Mouse (Mus musculus) v-Abl transformed pro-B cells (cell line): ENCODE data around the gene Tnfaip8l2.

ENCODE experiments used
- in situ Hi-C, 2 experiments: fragments of 400-800 bp; cut with MboI; formaldehyde crosslinking; loops; one replicate each; pipeline ENCODE4 v1.15.1; 2025; ENCODE audit not compliant: unreplicated experiment in 2 of 2

Gene Tnfaip8l2

DNA sequence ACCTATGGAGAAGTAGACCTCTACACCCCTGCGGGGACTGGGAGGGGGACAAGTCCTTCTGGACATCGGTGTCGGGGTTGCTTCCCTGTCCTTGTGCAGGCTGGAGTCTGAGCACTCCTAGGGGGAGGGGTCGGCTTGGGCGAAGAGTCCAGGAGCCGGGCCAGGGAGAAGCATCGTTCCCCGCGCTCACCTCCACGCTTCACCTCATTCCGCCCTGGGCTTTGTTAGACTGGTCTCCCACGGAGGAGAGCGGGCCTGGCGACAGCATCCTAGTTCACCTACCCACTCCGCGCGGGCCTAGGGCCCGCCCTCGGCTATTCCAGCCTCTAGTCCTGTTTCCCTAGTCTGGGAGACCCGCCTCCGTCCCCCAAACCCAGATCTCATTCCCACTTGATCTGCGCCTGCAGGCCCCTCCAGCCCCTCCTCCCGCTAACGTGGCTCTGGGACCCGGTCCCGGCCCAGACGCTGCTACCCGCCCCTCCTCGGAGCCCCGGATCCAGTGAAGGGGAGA is 18.9 kb upstream of the Tnfaip8l2 start:
- in situ Hi-C loops = no loop called here

DNA sequence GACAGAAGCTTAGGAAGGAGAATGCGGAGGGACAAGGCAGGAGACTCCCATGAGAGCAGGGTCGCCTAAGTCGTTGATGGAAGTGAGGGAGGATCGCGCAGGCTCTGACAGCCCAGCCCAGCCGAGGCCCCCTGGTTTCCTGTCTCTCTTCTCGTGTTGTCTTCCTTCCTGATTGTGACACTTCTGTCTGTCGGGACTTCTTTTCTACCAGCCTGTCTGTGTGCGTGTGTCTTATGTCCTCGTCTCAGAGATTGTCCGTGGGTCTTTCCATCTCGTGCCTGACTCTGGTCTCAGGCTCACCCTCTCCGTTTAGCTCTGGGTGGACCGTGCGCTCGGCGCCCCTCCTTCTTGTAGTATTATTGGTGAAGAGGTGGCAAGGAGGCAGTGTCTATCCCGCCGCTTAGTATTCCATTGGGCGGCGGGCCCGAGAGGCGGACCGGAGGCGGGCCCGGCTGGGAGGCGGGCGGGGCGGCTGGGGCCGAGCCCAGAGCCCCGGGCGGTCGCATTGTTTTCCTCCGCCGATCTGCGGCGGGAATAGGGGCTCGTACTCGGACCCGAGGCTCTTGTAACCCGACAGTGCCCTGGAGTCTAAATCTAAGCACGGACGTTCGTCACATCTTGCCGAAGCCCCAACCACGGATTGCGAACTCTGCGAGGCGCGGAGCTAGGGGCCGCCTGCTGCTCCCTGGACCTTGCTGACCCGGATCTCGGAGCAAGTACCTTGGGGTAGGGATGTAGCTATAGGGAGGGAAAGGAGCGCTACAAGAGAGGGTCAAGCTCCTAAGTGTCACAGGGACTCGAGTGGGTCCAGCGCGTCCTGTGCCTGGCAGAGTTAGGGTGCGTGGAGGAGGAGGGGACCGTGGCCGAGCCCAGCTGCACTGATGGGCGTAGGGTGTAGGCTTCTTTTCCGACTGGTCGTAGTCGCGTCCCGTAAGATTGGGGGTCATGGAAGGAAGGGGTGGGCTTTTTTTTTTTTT is 18.1 kb upstream of the Tnfaip8l2 start, which contains the start of gene Sema6c:
Gene Sema6c (plus strand): TSS at position 471 of the 977 bp plus-strand sequence.
- in situ Hi-C loops = loop anchor here in 1 of 2 experiments (10.0 kb wide), 1 partner anchor 105 kb away; no protein-coding TSS in a partner anchor

DNA sequence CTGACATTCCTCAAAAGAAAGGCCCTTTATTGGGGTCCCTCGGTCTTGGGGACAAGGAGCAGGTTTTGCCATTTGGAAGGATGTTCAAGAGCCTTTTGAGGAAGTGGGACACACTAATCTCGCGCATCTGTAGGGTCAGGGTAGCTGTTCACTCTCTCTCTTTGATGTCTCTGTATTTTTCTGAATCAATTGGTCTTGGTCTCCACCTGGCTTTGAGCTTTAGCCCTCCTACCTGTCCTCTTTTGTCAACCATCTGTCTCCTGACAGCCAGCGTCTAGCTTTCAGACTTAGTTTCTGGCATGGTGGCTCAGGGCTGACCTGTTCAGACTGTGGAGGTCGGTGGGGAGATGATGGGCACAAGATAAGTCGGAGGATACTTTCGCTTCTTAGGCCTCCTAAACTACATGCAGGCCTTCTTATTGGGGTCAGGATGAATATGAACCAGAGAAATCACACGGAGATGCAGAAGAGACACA is 17.4 kb upstream of the Tnfaip8l2 start:
- in situ Hi-C loops = loop anchor here in 1 of 2 experiments (10.0 kb wide), 1 partner anchor 105 kb away; no protein-coding TSS in a partner anchor

DNA sequence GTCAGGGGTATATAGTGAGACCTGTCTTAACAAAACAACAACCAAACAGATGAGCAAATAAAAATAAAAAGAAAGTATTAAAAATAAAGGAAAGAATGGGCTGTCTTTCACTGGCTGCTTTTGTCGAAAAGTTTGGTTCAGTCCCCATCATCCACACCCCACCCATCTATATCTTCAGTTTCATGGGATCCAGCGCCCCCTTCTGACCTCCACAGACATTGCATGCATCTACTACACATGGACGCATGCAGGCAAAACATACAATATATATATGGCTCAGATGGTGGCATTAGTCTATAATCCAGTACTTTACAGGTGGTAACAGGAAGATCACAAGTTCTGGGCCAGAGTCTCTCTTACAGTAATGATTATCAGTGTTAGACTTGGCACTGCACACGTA is 11.7 kb upstream of the Tnfaip8l2 start:
- in situ Hi-C loops = loop anchor here in 1 of 2 experiments (10.0 kb wide), 1 partner anchor 99 kb away; no protein-coding TSS in a partner anchor

DNA sequence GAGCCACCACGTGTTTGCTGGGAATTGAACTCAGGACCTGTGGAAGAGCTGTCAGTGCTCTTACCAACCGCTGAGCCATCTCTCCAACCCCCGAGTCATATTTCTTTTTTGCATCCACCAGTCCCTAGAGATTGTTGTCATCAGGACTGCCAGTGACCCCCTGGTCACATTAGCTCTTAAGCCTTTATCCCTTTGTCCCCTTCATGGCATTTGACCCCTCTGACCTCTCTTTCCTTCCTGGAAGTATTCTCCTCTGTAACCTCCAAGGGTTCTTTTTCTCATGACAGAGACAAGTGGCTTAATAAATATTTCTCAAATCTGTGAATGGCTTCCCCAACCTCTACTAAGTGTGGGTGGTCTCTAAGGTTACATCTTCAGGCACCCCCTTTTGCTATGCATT is 5.8 kb upstream of the Tnfaip8l2 start:
- in situ Hi-C loops = loop anchor here in 1 of 2 experiments (5.0 to 25.0 kb wide), 2 partner anchors 91 to 114 kb away; partner anchors contain the start of gene Bnipl

DNA sequence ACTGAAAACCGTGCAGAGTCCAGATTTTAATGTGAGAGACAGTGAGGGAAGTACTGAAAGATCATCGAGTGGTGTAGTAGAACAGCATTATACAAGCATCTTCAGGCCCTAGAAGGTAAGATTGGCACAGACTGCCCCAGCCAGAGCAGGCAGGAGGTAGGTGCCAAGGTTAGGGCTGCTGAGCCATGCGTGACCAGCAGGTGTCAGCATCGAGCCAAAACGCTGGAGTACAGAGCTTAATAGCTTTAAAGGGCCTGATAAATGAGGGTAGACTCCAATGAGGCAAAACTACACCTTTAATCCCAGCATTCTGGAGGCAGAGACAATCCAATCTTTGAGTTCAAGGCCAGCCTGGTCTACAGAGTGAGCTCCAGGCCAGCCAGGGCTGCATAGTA is 454 bp upstream of the Tnfaip8l2 start:
- in situ Hi-C loops = loop anchor here (5.0 to 25.0 kb wide), 3 partner anchors 75 to 120 kb away; partner anchors contain the start of genes Bnipl (in 1 of the 2) and Gabpb2 (in 1 of the 2)

DNA sequence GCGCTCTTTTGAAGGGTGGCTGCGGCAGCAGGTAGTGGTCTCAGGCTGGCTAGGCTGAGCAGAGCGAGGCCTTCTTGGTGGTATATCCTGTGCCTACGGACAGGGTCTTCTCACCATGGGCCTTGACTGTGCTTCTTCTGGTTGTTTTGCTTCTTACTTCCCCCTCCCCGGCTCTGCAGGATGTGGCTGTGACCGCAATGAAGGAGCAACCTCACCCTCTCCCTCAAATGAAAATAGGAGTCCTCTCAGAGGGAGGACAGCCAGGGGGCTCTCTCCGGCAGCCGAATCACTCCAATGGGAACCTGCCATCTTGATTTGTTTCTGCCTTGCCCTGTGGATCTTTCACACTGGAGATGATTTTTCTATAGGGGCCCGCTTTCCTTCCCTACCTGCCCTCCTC is 686 bp downstream of the Tnfaip8l2 start:
- in situ Hi-C loops = loop anchor here (5.0 to 25.0 kb wide), 3 partner anchors 76 to 121 kb away; partner anchors contain the start of genes Bnipl (in 1 of the 2) and Gabpb2 (in 1 of the 2)

DNA sequence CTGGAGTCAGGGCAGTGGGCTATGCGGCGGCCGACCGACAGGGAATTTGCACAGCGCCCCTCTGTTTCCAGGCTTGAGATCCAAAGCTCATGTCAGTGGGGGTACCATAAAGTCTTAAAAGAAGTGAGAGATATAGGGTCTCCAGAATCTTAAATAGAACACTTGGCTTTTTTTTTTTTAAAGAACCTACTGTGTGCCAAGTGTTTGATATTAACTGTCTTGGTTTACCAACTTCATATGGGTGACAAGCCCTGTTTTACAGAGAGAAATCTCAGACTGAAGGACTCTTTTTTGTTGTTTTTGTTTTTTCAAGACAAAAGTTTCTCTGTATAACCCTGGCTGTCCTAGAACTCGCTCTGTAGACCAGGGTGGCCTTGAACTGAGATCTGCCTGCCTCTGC is 1.4 kb downstream of the Tnfaip8l2 start:
- in situ Hi-C loops = loop anchor here (5.0 to 25.0 kb wide), 3 partner anchors 77 to 122 kb away; partner anchors contain the start of genes Bnipl (in 1 of the 2) and Gabpb2 (in 1 of the 2)

DNA sequence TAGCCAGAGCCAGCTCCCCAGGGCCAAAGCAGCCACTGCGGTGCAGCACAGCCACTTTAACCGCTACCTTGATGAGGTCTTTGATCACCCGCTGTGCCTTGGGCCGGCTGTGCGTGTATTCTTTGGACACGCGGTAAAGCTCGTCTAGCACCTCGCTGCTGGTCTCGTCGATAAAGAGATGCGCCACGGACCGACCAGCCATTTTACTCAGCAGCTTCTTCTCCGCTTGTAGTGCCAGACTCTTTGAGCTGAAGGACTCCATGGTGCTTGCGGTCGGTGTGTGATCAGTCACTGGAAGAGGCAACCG is 1.9 kb downstream of the Tnfaip8l2 start:
- in situ Hi-C loops = loop anchor here (5.0 to 25.0 kb wide), 3 partner anchors 77 to 122 kb away; partner anchors contain the start of genes Bnipl (in 1 of the 2) and Gabpb2 (in 1 of the 2)

DNA sequence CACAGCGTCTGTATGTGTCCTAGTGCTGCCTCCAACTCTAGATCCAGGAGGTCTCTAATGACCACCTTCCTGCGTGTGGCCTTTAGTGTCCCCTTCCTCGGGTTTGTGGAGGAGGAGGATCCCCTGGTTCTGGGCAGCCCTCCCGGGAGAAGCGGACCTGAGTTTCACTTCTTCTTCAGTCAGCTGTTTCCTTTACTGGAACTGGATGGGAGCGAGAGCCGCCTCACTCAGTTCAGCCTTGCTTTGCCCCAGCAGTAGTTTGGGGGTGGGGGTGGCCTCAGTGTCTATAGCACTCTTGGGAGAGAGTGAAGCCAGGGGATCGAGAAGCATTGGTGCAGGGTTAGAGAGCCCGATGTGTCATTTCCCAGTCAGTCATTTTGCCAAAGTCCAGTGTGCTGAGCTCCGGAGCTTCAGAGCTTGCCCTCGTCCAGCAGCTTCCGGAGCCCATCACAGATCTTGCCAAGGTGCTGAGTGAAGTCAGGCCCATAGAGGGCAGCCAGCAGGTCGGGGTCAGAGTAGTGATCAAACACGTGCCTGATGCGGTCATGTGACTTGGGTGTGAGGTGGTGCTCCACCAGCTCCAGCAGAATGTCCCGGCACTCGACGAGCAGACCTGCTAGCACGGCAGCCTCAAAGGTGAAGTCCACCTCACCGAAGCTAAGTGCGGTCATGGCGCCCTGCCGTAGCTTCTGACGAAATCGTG is 2.4 kb downstream of the Tnfaip8l2 start:
- in situ Hi-C loops = loop anchor here (5.0 to 25.0 kb wide), 3 partner anchors 78 to 123 kb away; partner anchors contain the start of genes Bnipl (in 1 of the 2) and Gabpb2 (in 1 of the 2)

DNA sequence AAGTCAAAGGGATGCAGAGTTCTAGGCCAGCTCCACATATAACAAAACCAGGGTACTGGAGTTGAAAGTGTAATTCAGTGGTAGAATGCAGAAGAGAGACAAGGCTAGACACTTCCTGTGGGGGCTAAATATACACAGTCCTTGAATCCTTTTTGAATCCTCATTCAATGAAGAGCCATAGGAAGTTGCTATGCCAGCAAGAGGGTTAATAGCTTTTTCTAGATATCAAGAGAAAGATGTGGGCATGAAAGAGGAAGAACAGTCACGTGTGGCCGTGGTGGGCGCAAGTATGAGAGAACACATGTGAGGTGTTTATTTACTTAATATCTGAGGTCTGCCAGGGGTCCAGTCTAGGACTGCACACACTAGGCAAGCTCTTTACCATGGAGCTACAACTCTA is 5.8 kb downstream of the Tnfaip8l2 start:
- in situ Hi-C loops = loop anchor here in 1 of 2 experiments (25.0 kb wide), 1 partner anchor 126 kb away; the partner anchor contains the start of gene Bnipl

DNA sequence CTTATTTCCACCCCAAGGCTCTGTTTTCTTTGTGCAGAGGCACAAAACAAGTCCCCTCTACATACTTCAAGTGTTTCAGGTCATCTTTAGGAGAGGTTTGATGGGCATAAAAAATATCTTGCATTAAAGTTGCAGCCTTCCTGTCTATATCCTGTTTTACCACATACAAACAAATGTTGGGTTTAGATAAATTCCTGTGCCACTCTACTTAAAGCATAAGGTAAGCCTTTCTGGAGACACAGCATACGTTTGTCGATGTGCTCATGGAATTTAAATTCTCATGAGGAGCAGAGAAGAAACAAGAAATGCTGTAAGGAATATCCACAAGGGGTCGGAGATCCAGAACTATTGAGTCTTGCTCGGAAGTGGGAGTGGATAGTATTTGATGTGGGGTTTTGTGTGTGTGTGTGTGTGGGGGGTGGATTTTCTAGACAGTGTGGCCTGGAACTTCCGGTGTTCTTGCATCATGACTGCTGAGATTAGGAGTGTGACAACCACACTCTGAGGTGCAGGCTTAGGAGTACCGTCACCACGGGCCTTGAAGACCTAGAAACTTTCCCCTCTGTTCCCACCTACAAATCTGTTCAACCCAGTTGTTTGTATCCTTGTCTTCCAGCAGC is 6.6 kb downstream of the Tnfaip8l2 start:
- in situ Hi-C loops = loop anchor here in 1 of 2 experiments (25.0 kb wide), 1 partner anchor 127 kb away; the partner anchor contains the start of gene Bnipl

DNA sequence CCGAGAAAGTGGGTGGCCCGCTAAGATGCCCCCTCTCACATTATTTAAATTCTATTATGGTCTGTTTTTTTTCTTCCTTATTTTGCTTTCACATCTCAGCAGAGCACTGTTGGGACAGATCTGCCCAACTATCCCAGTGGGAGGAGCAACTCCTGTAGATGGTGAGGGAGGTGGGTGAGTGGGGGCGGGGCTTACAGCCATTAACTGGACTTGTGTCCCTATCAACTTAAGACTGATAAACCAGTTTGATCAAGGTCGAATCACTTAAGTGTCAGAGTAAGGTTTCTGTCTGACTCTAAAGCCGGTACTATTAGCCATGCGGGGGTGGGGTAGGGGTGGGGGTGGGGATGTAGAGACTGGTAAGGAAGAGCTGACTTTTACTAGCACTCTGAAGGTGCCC is 7.1 kb downstream of the Tnfaip8l2 start:
- in situ Hi-C loops = loop anchor here in 1 of 2 experiments (25.0 kb wide), 1 partner anchor 127 kb away; the partner anchor contains the start of gene Bnipl

DNA sequence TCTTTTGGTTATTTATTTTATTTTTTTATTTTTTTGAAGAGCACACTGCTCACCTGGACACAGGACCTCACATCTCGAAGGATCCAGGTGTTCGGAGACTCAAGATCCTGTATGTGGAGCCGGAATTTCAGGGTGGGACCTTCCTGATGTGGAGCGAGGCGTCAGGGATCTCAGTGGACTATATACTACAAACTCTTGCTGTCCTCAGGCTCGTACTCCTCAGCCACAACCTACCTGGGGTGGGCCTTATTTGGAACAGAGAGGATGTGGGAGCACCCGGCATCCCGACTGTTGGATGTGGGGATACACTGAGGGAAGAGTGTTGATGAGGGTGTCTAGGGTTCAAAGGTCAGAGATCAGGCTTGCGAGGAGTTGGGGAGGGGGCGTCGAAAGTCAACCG is 8.0 kb downstream of the Tnfaip8l2 start:
- in situ Hi-C loops = loop anchor here in 1 of 2 experiments (25.0 kb wide), 1 partner anchor 128 kb away; the partner anchor contains the start of gene Bnipl

DNA sequence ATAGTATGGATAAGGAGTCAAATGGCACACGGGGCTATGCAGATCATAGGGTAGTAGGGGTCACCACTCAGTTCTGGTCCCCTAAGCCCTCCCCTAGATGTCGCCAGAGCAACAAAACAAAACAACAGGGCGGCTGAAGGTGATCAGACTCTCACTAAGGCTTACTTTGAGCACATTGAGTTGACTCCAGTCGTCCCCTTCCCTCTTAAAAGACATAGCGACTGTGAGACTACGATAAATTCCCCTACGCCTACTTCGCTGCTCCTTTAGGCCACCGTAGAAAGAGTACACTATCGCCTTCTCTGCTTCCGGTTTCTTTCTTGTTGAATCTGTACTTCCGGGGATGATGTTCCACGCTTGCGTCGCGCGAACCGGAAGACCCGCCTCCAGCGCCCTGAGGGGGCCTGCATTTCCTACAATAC is 8.5 kb downstream of the Tnfaip8l2 start, which contains the start of the genes Scnm1 and Lysmd1:
Gene Scnm1 (minus strand): TSS at position 332 of the 422 bp plus-strand sequence.
Gene Lysmd1 (plus strand): TSS at position 409 of the 422 bp plus-strand sequence.
- in situ Hi-C loops = loop anchor here in 1 of 2 experiments (25.0 kb wide), 1 partner anchor 129 kb away; the partner anchor contains the start of gene Bnipl

DNA sequence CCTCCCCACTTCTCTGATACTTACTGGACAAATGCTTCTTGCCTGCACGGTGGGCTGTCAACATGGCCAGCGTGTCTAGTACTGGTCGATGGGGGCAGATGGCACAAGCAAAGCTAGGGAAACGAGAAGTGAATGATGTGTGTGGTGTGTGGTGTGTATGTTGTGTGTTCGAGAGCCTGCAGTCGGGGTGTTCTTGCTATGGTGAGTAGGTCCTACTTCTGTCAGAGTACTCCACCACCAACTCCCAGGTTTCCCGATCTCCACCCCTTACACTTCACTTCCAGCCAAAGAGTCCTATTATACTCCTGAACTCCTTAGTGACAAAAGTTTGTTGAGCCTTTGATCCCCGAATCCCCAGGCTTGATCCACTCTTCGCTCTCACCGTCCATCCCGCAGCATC is 9.0 kb downstream of the Tnfaip8l2 start:
- in situ Hi-C loops = loop anchor here in 1 of 2 experiments (25.0 kb wide), 1 partner anchor 129 kb away; the partner anchor contains the start of gene Bnipl

DNA sequence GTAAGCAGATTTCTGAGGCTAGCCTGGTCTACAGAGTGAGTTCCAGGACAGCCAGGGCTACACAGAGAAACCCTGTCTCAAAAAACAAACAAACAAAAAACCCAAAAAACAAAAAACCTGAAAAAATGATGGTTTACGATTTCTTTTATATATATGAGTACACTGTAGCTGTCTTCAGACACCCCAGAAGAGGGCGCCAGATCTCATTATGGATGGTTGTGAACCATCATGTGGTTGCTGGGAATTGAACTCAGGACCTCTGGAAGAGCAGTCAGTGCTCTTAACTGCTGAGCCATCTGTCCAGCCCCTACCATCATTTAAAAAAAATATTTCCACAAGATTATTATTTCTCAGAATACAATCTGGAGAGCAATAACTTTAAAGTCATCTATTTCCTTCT is 9.8 kb downstream of the Tnfaip8l2 start:
- in situ Hi-C loops = loop anchor here in 1 of 2 experiments (25.0 kb wide), 1 partner anchor 130 kb away; the partner anchor contains the start of gene Bnipl

DNA sequence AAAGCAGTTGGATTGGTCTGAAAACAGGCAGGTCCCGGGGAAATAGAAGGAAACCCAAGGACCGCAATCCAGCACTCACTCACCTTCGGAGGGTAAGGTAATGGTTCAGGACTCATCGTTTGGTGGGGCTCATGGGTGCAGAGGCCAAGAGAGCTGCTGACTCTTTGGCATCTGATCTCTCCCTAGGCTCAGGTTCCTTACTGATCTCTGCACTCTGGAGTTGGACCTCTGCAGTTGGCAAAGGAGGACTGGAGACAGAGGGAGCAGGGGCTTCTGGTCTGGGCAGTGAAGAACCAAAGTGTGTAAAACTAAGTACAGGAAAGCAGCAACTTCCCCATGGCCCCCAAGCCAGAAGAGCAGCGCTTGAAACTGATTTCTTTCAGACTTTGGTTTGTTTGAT is 12.1 kb downstream of the Tnfaip8l2 start:
- in situ Hi-C loops = loop anchor here in 1 of 2 experiments (25.0 kb wide), 1 partner anchor 132 kb away; the partner anchor contains the start of gene Bnipl

DNA sequence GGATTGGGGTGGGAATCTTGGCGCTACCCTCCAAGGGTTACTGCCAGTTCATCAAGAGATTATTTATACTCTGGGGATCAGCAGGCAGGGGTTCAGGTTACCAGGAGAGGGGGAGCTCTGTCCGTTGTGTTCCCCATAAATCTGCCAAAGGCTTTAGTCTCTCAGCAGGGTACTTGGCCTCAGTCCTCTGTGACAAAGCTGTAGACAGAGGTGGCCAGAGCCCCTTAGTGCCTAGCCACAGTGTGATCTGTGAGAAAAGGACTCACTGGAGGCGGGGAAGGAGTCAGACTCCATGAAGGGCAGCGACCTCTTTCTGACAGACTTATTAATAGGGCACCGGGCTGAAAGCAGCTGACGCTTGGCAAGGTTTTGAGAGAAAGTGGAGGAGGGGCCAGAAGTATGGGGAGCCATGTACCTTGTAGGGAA is 12.9 kb downstream of the Tnfaip8l2 start:
- in situ Hi-C loops = loop anchor here in 1 of 2 experiments (25.0 kb wide), 1 partner anchor 133 kb away; the partner anchor contains the start of gene Bnipl
